Mouse (Mus musculus) CH12.LX (cell line): ENCODE measurements around the gene Tbc1d16. TPM values are rescaled to one million over a fixed set of nuclear protein-coding genes. Genes with fewer than 3 reads are reported as not detected.

Experiments
- DNase-seq: peaks from one replicate; pipeline ENCODE4 v3.0.0-alpha.2; 2013; ENCODE audit errors: extremely low read depth
- H3K27ac ChIP-seq: 2 replicates; pipeline ENCODE4 v1.5.1; 2012; ENCODE audit warnings: low read depth, mild to moderate bottlenecking, control low read depth, moderate library complexity; ENCODE audit not compliant: insufficient read depth
- H3K27me3 ChIP-seq: replicated peaks from 2 replicates; pipeline ENCODE3; 2012; ENCODE audit warnings: inconsistent platforms
- H3K36me3 ChIP-seq, 2 experiments: replicated peaks in 1 of 2; 2 replicates each; pipeline versions ENCODE3 to v1.6.1; 2012; ENCODE audit warnings: inconsistent platforms in 1 of 2, low read length in 1 of 2, mild to moderate bottlenecking in 1 of 2, mixed read lengths in 1 of 2, moderate library complexity in 1 of 2; ENCODE audit not compliant: control insufficient read depth in 1 of 2, insufficient read depth in 1 of 2
- H3K4me1 ChIP-seq, 2 experiments: 2 replicates each; pipeline ENCODE4 v1.6.1; 2012; ENCODE audit warnings: inconsistent platforms in 1 of 2, moderate library complexity in 1 of 2; ENCODE audit not compliant: insufficient read depth in 2 of 2, control insufficient read depth in 1 of 2
- H3K4me2 ChIP-seq: 2 replicates; pipeline ENCODE4 v1.6.1; 2012; ENCODE audit warnings: low read depth, mild to moderate bottlenecking, control low read depth; ENCODE audit not compliant: poor library complexity, insufficient read depth, severe bottlenecking
- H3K4me3 ChIP-seq, 3 experiments: fragments of 150-350 bp in 1 of 3; sonication (generic) in 1 of 3; replicated peaks in 1 of 3; 2 replicates each; pipeline versions ENCODE3 to v1.5.1; 2011 to 2012; ENCODE audit warnings: low read depth in 2 of 3, low read length in 2 of 3, mild to moderate bottlenecking in 2 of 3, moderate library complexity in 2 of 3, control low read depth in 1 of 3, improper control_type of control experiment in 1 of 3, inconsistent platforms in 1 of 3, mixed read lengths in 1 of 3; ENCODE audit not compliant: poor library complexity in 1 of 3
- H3K79me2 ChIP-seq: replicated peaks from 2 replicates; pipeline ENCODE4 v1.6.1; 2012; ENCODE audit warnings: mild to moderate bottlenecking, moderate library complexity; ENCODE audit not compliant: control insufficient read depth, poor library complexity, insufficient read depth, severe bottlenecking; ENCODE audit errors: extremely low read depth
- H3K9ac ChIP-seq: 2 replicates; pipeline ENCODE4 v1.6.1; 2012; ENCODE audit warnings: low read depth, mild to moderate bottlenecking, control low read depth, moderate library complexity; ENCODE audit not compliant: insufficient read depth
- H3K9me3 ChIP-seq: replicated peaks from 2 replicates; pipeline ENCODE3; 2012; ENCODE audit warnings: low read length, inconsistent platforms, mixed read lengths
- BHLHE40 ChIP-seq: IDR thresholded peaks from 2 replicates; pipeline ENCODE4 v1.6.1; 2011; ENCODE audit warnings: mild to moderate bottlenecking, low read depth, low read length, improper control_type of control experiment
- CHD1 ChIP-seq: IDR thresholded peaks from 2 replicates; pipeline ENCODE4 v1.6.1; 2012; ENCODE audit warnings: low read depth, low read length, improper control_type of control experiment, inconsistent platforms
- CHD2 ChIP-seq: IDR thresholded peaks from 2 replicates; pipeline ENCODE4 v1.6.1; 2011; ENCODE audit warnings: low read length, improper control_type of control experiment
- E2F4 ChIP-seq: IDR thresholded peaks from 2 replicates; pipeline ENCODE4 v1.6.1; 2011; ENCODE audit warnings: low read depth, low read length, improper control_type of control experiment; ENCODE audit not compliant: insufficient replicate concordance
- ELF1 ChIP-seq: IDR thresholded peaks from 2 replicates; pipeline ENCODE4 v1.6.1; 2014; ENCODE audit warnings: low read depth, mild to moderate bottlenecking, inconsistent platforms, low read length, improper control_type of control experiment
- GABPA ChIP-seq: IDR thresholded peaks from 2 replicates; pipeline ENCODE4 v1.6.1; 2012; ENCODE audit warnings: low read depth, low read length, improper control_type of control experiment, inconsistent platforms; ENCODE audit not compliant: insufficient replicate concordance
- IRF4 ChIP-seq: IDR thresholded peaks from 2 replicates; pipeline ENCODE4 v1.6.1; 2014; ENCODE audit warnings: low read depth, mild to moderate bottlenecking, inconsistent platforms, low read length, improper control_type of control experiment
- JUN ChIP-seq: IDR thresholded peaks from 2 replicates; pipeline ENCODE4 v1.6.1; 2011; ENCODE audit warnings: low read depth, mild to moderate bottlenecking, low read length, improper control_type of control experiment, moderate library complexity; ENCODE audit not compliant: insufficient read depth
- MAFK ChIP-seq: IDR thresholded peaks from 2 replicates; pipeline ENCODE4 v1.6.1; 2011; ENCODE audit warnings: low read length, improper control_type of control experiment; ENCODE audit not compliant: insufficient replicate concordance
- MAX ChIP-seq: IDR thresholded peaks from 2 replicates; pipeline ENCODE4 v1.6.1; 2011; ENCODE audit warnings: low read length, improper control_type of control experiment
- MEF2A ChIP-seq: IDR thresholded peaks from 2 replicates; pipeline ENCODE4 v1.6.1; 2014; ENCODE audit warnings: low read depth, mild to moderate bottlenecking, inconsistent platforms, low read length, improper control_type of control experiment, borderline replicate concordance
- MXI1 ChIP-seq: IDR thresholded peaks from 2 replicates; pipeline ENCODE4 v1.6.1; 2011; ENCODE audit warnings: mild to moderate bottlenecking, low read depth, low read length, improper control_type of control experiment
- MYC ChIP-seq: IDR thresholded peaks from 2 replicates; pipeline ENCODE4 v1.6.1; 2011; ENCODE audit warnings: low read depth, mild to moderate bottlenecking, improper control_type of control experiment, low read length
- NELFE ChIP-seq: IDR thresholded peaks from 2 replicates; pipeline ENCODE4 v1.6.1; 2011; ENCODE audit warnings: low read depth, low read length, improper control_type of control experiment
- RAD21 ChIP-seq: IDR thresholded peaks from 2 replicates; pipeline ENCODE4 v1.6.1; 2011; ENCODE audit warnings: low read depth, mild to moderate bottlenecking, low read length, improper control_type of control experiment, moderate library complexity
- SIN3A ChIP-seq: IDR thresholded peaks from 2 replicates; pipeline ENCODE4 v1.6.1; 2012; ENCODE audit warnings: low read length, improper control_type of control experiment, inconsistent platforms
- SMC3 ChIP-seq: IDR thresholded peaks from 2 replicates; pipeline ENCODE4 v1.6.1; 2011; ENCODE audit warnings: low read depth, low read length, improper control_type of control experiment
- TBP ChIP-seq: conservative IDR thresholded peaks from 2 replicates; pipeline ENCODE4 v1.6.1; 2011; ENCODE audit warnings: low read depth, low read length, improper control_type of control experiment
- USF1 ChIP-seq: IDR thresholded peaks from 2 replicates; pipeline ENCODE4 v1.6.1; 2014; ENCODE audit warnings: low read depth, mild to moderate bottlenecking, inconsistent platforms, low read length, improper control_type of control experiment
- ZMIZ1 ChIP-seq: IDR thresholded peaks from 2 replicates; pipeline ENCODE4 v1.6.1; 2012; ENCODE audit warnings: low read depth, mild to moderate bottlenecking, inconsistent platforms, low read length, improper control_type of control experiment
- dilution Hi-C: fragments of 300-500 bp; cut with MboI; formaldehyde crosslinking; loops from 2 replicates; pipeline ENCODE4 v1.14.3; 2020; ENCODE audit warnings: low sequenced_read_pairs; ENCODE audit not compliant: extremely low pct_unique_long_range_greater_than_20kb, extremely low pct_ligation_motif_present
- in situ Hi-C: fragments of 300-500 bp; cut with MboI; formaldehyde crosslinking; loops from 3 replicates; pipeline ENCODE4 v1.14.3; 2019; ENCODE audit warnings: low sequenced_read_pairs, low pct_ligation_motif_present, low pct_unique_long_range_greater_than_20kb, mixed read lengths
- polyA plus RNA-seq: library from polyadenylated mRNA; unstranded; fragments of >175 nt; gene quantifications from 2 replicates; pipeline ENCODE4 v1.2.1, GENCODE M21; 2012; ENCODE audit warnings: low read depth; ENCODE audit not compliant: insufficient read length
- total RNA-seq, 2 experiments: library from RNA; depleted of rRNA; stranded (reverse); fragments of 300-350 nt in 1 of 2; fragments of >200 nt in 1 of 2; gene quantifications; 2 replicates each; pipeline ENCODE4 v1.2.3; 2012 to 2014

The Tbc1d16 gene
- total and polyA plus RNA-seq, 3 experiments = 0.79 to 15.9 (median 2.7) TPM

GRCm38 (mm10) chr11:119181861-119182395, 46.4 kb downstream of the Tbc1d16 start:
- in situ Hi-C loops (loop anchor here (10.0 kb wide), 1 partner anchor 47 kb away; no protein-coding TSS in a partner anchor), dilution Hi-C loops (no loop called here)
- peaks cover 9% of the 10 kb centered on the region for H3K9me3 ChIP-seq
- no peak overlapping the region for H3K27ac ChIP-seq
- H3K4me2 ChIP-seq = no peak overlapping the region
- no peak for DNase-seq
- no peak for TF ChIP-seq MYC
- TF ChIP-seq MAFK = peak; percentile 98
- H3K36me3 ChIP-seq = peaks cover 2 to 4% of the 10 kb centered on the region in 2 experiments
- H3K27me3 ChIP-seq = no peaks in the 10 kb centered on the region
- H3K4me3 ChIP-seq = no peak overlapping the region
- no peaks in the 10 kb centered on the region for H3K79me2 ChIP-seq
- no peak overlapping the region for H3K9ac ChIP-seq
- peaks cover 20 to 63% of the 10 kb centered on the region in 2 experiments for H3K4me1 ChIP-seq

- H3K9me3 ChIP-seq = peaks cover 9% of the 10 kb centered on the region
- no peak overlapping the region for H3K27ac ChIP-seq
- dilution Hi-C loops (no loop called here), in situ Hi-C loops (loop anchor here (10.0 kb wide), 1 partner anchor 46 kb away; no protein-coding TSS in a partner anchor)
- H3K79me2 ChIP-seq = no peaks in the 10 kb centered on the region
- no peak overlapping the region for H3K4me3 ChIP-seq
- no peak overlapping the region for H3K4me2 ChIP-seq
- no peak overlapping the region for H3K9ac ChIP-seq
- H3K27me3 ChIP-seq = no peaks in the 10 kb centered on the region
- H3K36me3 ChIP-seq = peaks cover under 1 to 1% of the 10 kb centered on the region in 2 experiments
- no peak for DNase-seq
- TF ChIP-seq USF1 (no peak), MYC (no peak), BHLHE40 (peak; percentile 68), GABPA (no peak), IRF4 (no peak), CHD2 (no peak), CHD1 (no peak)
- H3K4me1 ChIP-seq = peaks cover 14 to 60% of the 10 kb centered on the region in 2 experiments
These were observed 47.3 kb downstream of the Tbc1d16 start for GRCm38 (mm10) chr11:119180824-119181582.

GRCm38 (mm10) chr11:119178317-119178716, 50.0 kb downstream of the Tbc1d16 start:
- in situ Hi-C loops = no loop called here
- Histone ChIP-seq H3K9ac (no peak overlapping the region), H3K27ac (no peak overlapping the region), H3K9me3 (peaks cover 9% of the 10 kb centered on the region), H3K27me3 (peaks cover 8% of the 10 kb centered on the region), H3K79me2 (no peaks in the 10 kb centered on the region)
- TF ChIP-seq ZMIZ1 = no peak
- TF ChIP-seq CHD2 = no peak
- no peak for TF ChIP-seq MXI1
- no peak for TF ChIP-seq MEF2A
- TF ChIP-seq BHLHE40 = no peak
- no peak for TF ChIP-seq SIN3A
- no peak for TF ChIP-seq SMC3
- TF ChIP-seq MAX = no peak
- TF ChIP-seq IRF4 = no peak
- no peak for TF ChIP-seq ELF1
- no peak for TF ChIP-seq TBP
- TF ChIP-seq JUN = no peak
- TF ChIP-seq RAD21 = no peak
- no peak for TF ChIP-seq USF1
- no peak for TF ChIP-seq E2F4
- no peak for TF ChIP-seq NELFE
- TF ChIP-seq, all 38 proteins: peak for 0
- Histone ChIP-seq H3K36me3 (no peaks in the 10 kb centered on the region), H3K4me2 (no peak overlapping the region), H3K4me1 (peaks cover 13 to 49% of the 10 kb centered on the region in 2 experiments), H3K4me3 (no peak overlapping the region)
- dilution Hi-C loops = no loop called here
- no peak for DNase-seq
